Mouse (Mus musculus): Measurements from ENCODE around the gene Morn4.
A peak's percentile ranks its signal among the peaks of the same experiment; 100 is the strongest.

Gene Morn4

DNA sequence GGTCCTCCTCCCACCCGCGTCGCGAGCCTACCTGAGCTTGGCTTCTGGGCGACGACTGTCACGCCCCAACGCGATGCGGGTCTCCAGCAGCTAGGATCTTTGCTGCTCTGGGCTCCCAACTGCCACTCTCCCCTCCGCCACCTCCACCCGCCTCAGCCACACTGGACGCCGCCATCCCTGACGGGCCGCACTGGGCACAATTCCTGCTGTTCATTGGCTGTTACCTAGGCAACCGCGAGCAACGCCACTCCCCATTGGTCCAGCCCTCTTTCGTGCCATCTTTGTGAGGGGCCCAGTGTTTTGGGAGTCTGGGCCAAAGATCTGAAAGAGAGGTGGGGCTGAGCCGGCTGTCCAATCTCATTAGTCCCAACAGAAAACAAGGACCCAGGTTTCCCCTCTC lies at the start of gene Morn4:
TSS of gene Morn4 (minus strand) at position 192 of the 400 bp plus-strand sequence.
- DNase-seq = peak; percentile 97

- DNase-seq = no peak
These were observed 48.9 kb upstream of the Morn4 start for GRCm38 (mm10) chr19:42135070-42135469.

- no peak for DNase-seq
These were observed 44.9 kb upstream of the Morn4 start for GRCm38 (mm10) chr19:42131101-42131500.

DNA sequence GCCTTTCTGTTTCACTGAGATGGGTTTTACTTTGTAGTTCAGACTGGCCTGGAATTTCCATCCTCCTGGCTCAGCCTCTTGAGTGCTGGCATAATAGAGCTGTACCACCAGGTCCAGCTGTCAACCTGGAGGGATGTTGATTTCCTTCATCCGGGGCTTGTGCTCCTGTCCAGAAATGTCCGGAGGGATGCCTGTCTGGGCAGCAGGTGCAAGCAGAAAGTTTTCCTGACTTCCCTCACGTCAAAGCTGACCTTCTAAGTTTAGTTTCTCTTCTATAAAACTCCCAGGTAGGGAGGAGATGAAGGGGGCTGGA lies 44.1 kb upstream of the Morn4 start:
- peak in 1 of 2 experiments; percentile 28 for DNase-seq

DNA sequence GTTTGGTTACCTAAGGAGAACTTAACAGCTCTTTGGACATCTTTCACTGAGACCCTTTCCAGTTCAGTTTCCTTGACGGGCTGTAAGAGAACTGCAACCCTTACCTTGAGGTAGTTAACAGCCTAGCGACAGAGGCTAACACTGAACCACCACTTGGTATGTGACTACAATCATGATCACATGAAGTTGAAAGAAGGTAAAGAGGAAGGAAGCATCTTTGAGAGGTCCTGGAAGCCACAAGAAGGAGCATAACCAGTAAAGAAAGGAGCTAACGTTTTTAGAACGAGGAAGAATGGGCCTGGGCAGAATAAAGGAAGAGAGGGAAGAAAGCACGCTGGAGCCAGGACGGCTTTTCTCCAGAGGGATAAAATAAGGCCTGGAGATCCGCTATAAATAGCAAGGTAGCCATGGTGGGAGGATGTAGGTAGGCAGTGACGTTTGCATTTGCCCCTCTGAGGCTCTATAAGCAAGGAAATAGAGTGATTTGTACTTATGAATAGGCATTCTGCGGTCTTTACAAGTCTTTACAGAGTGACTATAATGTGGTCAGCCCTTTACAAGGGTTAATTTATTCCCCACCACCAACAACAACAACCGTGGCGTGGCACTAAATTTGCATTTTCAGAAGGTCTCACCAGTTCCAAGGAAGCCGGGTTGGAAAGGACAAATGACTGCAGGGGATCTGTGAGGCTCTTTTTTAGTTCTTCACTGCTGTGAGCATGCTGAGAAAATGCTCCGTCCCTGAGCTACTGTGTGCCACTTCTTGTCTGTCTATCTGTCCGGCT lies 43.5 kb upstream of the Morn4 start:
- DNase-seq = no peak

DNA sequence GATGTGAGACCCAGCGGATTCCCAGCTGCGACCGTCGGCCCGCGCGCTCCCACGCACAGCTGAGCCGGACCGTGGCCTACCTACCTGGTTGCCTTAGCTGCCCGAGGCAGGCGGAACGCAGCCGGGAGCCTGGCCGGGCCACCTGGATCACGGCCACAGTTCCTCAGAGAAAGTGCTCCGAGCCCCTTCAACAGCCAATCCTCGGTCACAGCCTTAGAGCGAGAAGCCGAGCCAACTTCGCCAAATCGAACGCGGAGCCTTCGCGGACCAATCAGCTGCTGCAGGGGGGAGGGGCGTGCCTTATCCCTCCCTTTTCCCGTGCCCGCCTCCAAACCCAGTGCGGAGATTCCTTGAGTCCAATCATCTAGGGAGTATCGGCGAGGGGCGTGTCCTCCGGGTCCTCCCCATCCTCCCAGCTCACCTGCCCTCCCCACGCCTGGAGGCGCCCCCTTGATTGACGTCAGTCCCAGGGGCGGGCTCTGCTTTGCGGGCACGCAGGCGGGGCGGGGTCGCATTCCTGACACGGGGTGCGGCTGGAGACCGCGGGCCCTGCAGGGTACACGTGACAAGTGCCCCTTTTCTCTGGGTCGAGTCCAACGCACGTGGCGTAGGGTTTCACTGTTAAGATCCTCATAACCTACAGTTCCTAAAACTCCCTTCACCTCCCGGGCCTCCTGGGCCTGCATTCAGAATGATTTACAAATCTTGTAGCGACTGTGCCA lies 42.8 kb upstream of the Morn4 start, which contains the start of gene Avpi1:
TSS of gene Avpi1 (minus strand) at position 273 of the 722 bp plus-strand sequence.
- DNase-seq = peak; percentile 99

GRCm38 (mm10) chr19:42128052-42128740 lies 42.0 kb upstream of the Morn4 start:
- no peak for DNase-seq

DNA sequence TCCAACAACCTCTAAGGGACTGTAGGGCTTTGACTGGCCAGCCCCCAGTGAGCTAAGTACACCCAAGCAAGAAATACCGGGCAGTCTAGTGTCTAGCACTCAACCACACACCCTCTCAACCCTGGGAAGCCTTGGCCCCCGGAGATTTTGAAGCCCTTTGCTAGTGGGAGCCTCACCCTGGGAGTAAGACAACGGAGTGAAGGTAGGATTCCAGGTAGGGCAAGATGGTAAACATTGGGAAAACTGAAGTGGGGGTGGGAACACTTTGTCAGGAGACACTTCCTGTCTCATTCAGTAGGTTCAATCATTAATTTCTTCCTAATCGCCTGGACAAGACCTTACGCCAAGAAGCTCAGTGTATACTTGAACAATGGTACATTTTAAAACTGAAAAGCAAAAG lies 40.9 kb upstream of the Morn4 start:
- no peak for DNase-seq

DNA sequence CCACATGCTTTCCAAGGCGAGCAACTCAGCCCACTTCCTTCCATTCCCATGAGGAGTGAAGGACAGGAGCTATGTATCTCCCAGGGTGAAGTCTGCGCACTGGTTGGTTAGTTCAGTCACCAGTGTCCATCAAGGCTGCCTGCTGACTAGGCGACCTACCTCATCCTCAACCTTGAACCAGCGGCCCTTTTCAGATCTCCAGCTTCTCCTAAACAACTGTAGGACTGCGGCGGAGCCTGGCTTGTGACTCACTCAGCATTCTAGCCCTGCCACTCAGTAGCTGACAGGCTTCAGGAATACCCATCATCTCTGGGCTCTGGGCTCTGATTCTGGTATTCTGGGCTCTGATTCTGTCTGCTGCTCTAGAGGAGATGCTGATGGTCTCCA lies 40.1 kb upstream of the Morn4 start:
- no peak for DNase-seq

- no peak for DNase-seq
These were observed 39.5 kb upstream of the Morn4 start for GRCm38 (mm10) chr19:42125501-42126218.

DNA sequence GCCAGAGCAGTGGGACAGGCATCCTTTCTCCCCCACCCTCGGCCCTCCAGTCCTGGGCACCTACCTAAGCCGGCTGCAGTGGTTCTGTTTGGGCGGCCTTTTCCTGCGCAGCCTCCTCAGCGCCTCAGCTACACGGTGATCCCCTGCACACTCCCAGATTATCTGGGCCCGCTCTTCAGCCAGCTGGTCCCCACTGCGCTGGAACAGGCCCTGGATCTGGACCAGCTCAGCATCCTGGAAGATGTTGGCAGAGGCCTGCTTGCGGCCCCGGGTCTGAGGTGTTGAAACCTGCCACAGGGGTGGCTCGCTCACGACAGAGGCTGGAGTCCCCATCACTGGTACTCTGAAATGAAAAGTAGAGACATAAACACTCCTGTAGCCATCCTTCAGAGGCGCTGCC lies 38.5 kb upstream of the Morn4 start:
- DNase-seq = peak; percentile 56 to 67

GRCm38 (mm10) chr19:42120451-42120850 lies 34.3 kb upstream of the Morn4 start:
- DNase-seq = no peak

DNA sequence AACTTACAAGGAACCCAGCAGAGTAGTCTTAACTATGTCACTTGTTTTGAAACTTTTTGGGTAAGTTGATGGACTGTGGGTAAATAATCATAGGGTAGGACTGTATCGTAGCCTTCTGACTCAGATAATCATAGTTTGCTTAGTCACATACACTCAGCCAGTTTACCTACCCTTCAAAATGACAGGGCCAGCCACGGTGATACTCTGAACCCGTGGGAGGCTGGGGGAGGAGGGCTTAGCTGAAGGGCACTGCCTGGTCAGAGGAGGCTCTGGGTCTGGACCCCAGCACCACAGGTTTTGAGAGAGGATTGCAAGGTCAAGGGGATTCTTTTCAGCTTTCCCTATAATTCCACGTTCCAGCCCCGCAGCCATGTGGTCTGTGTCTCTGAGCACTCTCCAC lies 32.4 kb upstream of the Morn4 start:
- DNase-seq = no peak

GRCm38 (mm10) chr19:42118142-42118541 lies 32.0 kb upstream of the Morn4 start:
- no peak for DNase-seq

DNA sequence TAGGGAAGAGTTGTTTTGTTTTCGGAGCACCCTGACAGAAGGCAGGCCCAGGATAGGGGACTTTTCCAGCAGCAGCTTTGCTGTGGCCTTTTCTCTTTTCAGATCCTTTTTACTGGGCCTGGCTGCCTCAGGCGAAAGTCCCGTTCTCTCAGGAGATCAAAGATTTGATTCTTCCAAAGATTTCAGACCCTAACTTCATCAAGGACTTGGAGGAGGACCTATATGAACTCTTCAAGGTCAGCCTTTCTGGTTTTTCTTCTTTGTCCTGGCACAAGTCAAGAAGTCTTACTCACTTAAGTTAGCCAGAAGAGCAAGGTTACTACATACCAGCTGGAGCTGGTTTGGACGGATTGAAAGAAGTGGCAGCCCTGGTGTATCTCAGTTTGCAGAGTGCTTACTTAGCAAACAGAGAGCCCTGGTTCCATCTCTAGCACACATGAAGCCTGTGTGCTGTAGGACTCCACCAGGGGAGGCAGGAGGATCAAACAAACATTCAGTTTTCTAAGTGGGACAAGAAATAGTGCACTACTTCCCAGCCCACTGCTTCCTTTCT lies 29.7 kb upstream of the Morn4 start:
- no peak for DNase-seq

- DNase-seq = no peak
These were observed 18.5 kb upstream of the Morn4 start for GRCm38 (mm10) chr19:42104681-42105080.

DNA sequence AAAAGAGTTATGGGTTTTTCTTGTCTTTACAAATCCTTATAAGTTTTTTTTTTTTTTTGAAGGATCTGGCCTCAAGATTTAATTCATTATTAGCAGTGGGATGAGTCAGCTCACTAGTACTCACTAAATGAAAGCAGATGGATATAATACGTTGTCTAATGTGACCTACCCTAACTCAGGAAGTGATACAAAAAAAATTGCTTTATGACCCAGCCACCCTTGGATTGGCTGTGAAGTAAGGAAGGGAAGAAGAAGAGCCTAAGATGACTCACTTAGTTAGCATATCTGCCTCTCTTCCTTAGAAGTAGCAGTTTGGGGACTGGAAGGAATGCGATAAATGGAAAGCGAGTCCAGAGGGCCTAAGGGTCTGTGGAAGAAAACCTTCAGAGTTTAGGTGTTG lies 13.2 kb upstream of the Morn4 start:
- no peak for DNase-seq

DNA sequence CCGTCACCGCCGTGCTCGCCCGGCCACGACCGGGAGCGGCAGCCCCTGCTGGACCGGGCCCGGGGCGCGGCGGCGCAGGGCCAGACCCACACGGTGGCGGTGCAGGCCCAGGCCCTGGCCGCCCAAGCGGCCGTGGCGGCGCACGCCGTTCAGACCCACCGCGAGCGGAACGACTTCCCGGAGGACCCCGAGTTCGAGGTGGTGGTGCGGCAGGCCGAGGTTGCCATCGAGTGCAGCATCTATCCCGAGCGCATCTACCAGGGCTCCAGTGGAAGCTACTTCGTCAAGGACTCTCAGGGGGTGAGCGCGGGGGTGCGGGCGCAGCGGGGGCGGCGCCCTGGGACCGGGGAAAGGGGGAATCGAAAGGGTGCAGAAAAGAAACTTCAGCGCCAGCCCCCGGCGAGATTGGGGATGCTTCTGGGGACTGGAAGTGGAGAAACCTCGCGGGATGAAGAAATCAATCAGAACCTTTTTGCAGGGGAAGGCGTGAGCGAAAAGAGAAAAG lies 4.5 kb upstream of the Morn4 start:
- DNase-seq = peak in 1 of 2 experiments; percentile 55

- peak; percentile 98 for DNase-seq
These were observed 3.8 kb upstream of the Morn4 start, which contains the start of gene Pi4k2a for GRCm38 (mm10) chr19:42089748-42090595. Gene Pi4k2a, plus strand, starts transcription at chr19:42090470.

- DNase-seq = peak; percentile 59 to 64
These were observed 3.1 kb upstream of the Morn4 start for GRCm38 (mm10) chr19:42089103-42089747.

DNA sequence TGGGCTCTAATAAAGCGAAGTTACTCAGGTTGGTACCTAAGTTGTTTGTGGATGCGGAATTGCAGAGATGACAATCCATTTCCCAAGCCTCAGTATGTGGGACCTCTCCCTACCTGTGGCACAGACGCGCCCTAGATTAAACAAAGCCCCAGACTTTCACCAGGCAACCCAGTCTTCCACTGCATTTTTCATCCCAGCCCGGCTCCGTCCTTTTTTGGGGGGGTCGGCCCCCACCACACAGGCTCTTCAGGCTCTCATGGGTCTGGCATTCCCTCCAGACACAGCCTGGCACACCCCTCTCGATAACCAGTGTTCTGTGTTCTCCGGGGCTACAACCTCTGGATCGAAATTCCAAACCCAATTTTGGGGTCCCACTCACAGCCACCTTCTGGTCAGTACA lies 467 bp downstream of the Morn4 start:
- no peak for DNase-seq

Data from cerebellum, postnatal 14 days (tissue).